Mouse (Mus musculus) liver, adult 2 months (tissue): ENCODE measurements around the gene Yars. TPM values are rescaled to one million over a fixed set of nuclear protein-coding genes. Genes with fewer than 3 reads are reported as not detected.

ENCODE experiments used
- DNase-seq: peaks from one replicate; pipeline ENCODE4 v3.0.0-alpha.2; 2011; ENCODE audit warnings: low read depth, low spot score; ENCODE audit errors: extremely low read depth
- H3K27ac ChIP-seq: fragments of 200-500 bp; replicated peaks from 2 replicates; pipeline ENCODE4 v1.5.1; 2012; ENCODE audit warnings: low read depth, mild to moderate bottlenecking, control low read depth, inconsistent platforms, low read length; ENCODE audit not compliant: insufficient read depth
- H3K27me3 ChIP-seq: fragments of 200-500 bp; 2 replicates; pipeline ENCODE4 v1.6.1; 2012; ENCODE audit warnings: mild to moderate bottlenecking, moderate library complexity, low read length, inconsistent platforms; ENCODE audit not compliant: control insufficient read depth, insufficient read depth
- H3K36me3 ChIP-seq: fragments of 200-500 bp; 2 replicates; pipeline ENCODE4 v1.6.1; 2012; ENCODE audit warnings: low read length, inconsistent platforms; ENCODE audit not compliant: control insufficient read depth, insufficient read depth
- H3K4me1 ChIP-seq: fragments of 200-500 bp; 2 replicates; pipeline ENCODE4 v1.6.1; 2011; ENCODE audit warnings: low read length; ENCODE audit not compliant: control insufficient read depth, insufficient read depth
- H3K4me3 ChIP-seq: fragments of 200-500 bp; 2 replicates; pipeline ENCODE4 v1.5.1; 2011; ENCODE audit warnings: low read depth, mild to moderate bottlenecking, control low read depth, low read length, moderate library complexity; ENCODE audit not compliant: insufficient read depth
- H3K79me2 ChIP-seq: fragments of 200-500 bp; 2 replicates; pipeline ENCODE4 v1.6.1; 2012; ENCODE audit warnings: inconsistent platforms, mild to moderate bottlenecking, low read length, moderate library complexity; ENCODE audit not compliant: control insufficient read depth, insufficient read depth
- H3K9ac ChIP-seq: fragments of 200-500 bp; 2 replicates; pipeline ENCODE4 v1.6.1; 2012; ENCODE audit warnings: low read depth, mild to moderate bottlenecking, control low read depth, inconsistent platforms, low read length
- CTCF ChIP-seq: fragments of 200-500 bp; IDR thresholded peaks from 2 replicates; pipeline ENCODE4 v1.5.1; 2011; ENCODE audit warnings: low read depth, low read length, control low read depth
- POLR2A ChIP-seq: fragments of 200-500 bp; IDR thresholded peaks from 2 replicates; pipeline ENCODE4 v1.6.1; 2011; ENCODE audit warnings: low read length, control low read depth; ENCODE audit not compliant: insufficient read depth; ENCODE audit errors: extremely low read depth
- WGBS: fragments of 180-500 bp; shearing (Covaris S2); methylation state at CpG from one replicate; pipeline ENCODE4 v1.1.7; 2018; 5-methylcytosine and 5-hydroxymethylcytosine counted together
- polyA plus RNA-seq: library from polyadenylated mRNA; depleted of rRNA; stranded (reverse); fragments of >200 nt; gene quantifications from 2 replicates; pipeline ENCODE4 v1.2.3, GENCODE M21; 2012
- total RNA-seq: library from RNA; depleted of rRNA; stranded (reverse); fragments of >200 nt; gene quantifications from 2 replicates; pipeline ENCODE4 v1.2.3, GENCODE M21; 2014

Gene Yars
- total and polyA plus RNA-seq, 2 experiments: 15.3 to 18.5 TPM

DNA sequence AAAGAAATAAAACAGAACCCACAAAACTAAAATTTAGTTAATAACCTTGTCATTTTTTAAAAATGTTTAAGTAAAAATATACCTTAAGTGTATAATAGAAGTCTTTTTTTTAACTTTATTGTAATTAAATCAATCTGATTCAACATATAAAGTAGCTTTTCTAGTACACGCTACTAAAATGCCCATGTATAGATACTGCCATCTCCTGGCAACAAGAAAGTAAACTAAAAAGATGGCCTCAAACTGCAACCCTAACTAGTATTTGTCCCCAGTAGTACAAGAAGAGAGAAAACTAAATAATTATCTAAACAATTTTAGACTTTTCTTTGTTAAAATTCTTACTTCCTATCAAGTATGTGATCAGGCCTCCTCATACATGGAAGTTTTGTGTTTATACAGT is 10.0 kb upstream of the Yars start:
- no peak for DNase-seq
- H3K4me1 ChIP-seq: no peaks in the 10 kb centered on the region; the same call in 1 of the 2 replicates
- H3K4me3 ChIP-seq: no peak overlapping the region
- TF ChIP-seq POLR2A: no peak
- no peak for TF ChIP-seq CTCF
- peaks cover 38% of the 10 kb centered on the region for H3K36me3 ChIP-seq
- H3K27ac ChIP-seq: no peak overlapping the region
- H3K9ac ChIP-seq: no peak overlapping the region
- H3K79me2 ChIP-seq: no peaks in the 10 kb centered on the region
- H3K27me3 ChIP-seq: no peaks in the 10 kb centered on the region
- WGBS: 76% methylated on average over 1 of the region's 1 CpGs

DNA sequence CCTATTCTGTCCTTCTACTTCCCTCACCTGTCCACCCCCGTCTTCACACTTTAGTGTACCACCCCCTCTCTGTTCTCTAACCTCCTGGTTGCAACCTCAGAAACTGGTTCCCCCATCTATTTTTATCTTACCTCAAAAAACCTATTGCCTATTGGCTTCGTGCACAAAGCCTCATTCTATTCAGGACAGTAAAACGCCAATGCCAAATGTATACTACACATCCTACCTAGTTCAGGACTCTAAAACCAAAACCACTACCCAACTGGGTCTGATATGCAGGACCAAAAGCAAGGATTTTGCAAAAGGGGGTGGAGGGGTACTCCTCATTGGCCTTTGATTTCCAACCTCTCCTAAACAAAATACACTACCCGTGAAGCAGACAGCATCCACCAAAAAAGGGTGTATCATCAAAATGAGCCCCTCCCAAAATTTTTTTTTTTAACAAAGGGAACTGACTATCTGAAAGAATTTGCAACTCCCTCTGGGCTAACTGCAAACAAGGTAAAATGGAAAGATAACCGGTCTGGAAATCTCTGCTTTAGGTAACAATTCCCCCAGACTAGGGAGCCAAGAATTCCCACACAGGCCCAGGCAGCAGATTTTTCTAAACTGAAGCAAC is 1.4 kb upstream of the Yars start:
- H3K27me3 ChIP-seq: no peaks in the 10 kb centered on the region
- H3K27ac ChIP-seq: no peak overlapping the region
- peaks cover 18% of the 10 kb centered on the region; the same call in 1 of the 2 replicates for H3K79me2 ChIP-seq
- no peaks in the 10 kb centered on the region for H3K36me3 ChIP-seq
- H3K9ac ChIP-seq: no peak overlapping the region
- WGBS: 62% methylated on average over 5 of the region's 5 CpGs
- no peak for DNase-seq
- TF ChIP-seq POLR2A (no peak), CTCF (no peak)
- peaks cover 9% of the 10 kb centered on the region; the same call in 1 of the 2 replicates for H3K4me1 ChIP-seq
- no peak overlapping the region for H3K4me3 ChIP-seq

DNA sequence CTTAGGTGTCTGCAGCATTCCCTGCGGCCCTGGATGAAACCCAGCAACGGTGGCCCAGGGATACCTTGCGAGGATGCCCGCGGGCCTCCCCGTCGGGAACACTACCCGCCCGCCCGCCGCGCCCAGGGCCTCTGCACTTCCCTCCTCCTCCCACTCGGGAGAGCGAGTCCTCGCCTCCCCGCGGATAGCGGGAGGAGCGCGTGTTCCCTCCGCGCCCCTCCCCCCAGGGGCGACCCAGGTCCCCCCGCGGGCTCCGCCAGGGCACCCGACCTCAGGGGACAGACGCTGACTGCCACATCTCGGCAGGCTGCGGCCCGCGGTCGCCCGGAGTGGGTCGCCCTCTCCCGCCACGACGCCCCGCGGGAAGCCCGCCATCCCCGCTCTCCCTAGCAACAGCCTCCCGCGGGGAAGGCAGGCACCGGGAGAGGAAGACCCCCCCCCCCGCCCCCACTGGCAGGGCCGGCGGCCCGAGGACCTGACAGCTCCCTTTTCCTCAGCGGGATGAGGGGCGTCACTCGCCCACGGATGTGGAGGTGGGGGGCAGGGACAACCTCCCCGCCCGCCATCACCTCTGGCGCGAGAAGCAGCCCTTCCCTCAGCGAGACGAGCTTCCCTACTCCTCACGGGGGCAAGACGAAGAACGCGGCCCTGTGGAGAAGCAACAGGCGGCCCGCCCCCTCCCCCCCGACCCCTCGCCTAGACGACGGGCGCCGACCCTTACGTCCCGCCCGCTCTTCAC is 588 bp upstream of the Yars start:
- DNase-seq: no peak
- Histone ChIP-seq H3K27ac (peak overlapping the region; percentile 50), H3K27me3 (no peaks in the 10 kb centered on the region), H3K4me3 (peak overlapping the region; percentile 96), H3K9ac (peak overlapping the region; percentile 88), H3K79me2 (peaks cover 21% of the 10 kb centered on the region; the same call in 1 of the 2 replicates), H3K4me1 (peaks cover 12% of the 10 kb centered on the region; the same call in 1 of the 2 replicates), H3K36me3 (no peaks in the 10 kb centered on the region)
- TF ChIP-seq CTCF (no peak), POLR2A (no peak)
- under 1% methylated on average over 59 of the region's 74 CpGs for WGBS

DNA sequence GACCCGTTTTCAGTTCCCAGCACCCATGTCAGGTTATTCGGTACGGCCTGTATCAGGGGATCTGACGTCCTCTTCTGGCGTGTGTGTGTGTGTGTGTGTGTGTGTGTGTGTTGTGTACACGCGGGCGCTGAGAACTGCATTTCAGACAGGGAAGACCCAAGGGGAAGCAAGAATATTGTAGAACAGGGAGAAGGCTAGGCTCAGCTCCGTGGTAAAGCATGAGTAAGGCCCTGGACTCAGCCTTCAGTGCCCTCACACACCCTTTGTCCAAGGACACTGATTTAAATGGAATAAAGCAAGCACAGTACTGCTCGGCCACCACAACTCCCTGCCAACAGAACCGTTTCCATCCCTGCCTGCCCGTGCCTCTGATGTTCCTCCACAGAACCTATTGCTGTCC is 978 bp downstream of the Yars start:
- Histone ChIP-seq H3K36me3 (no peaks in the 10 kb centered on the region; the same call in 1 of the 2 replicates), H3K4me3 (peak overlapping the region; percentile 82), H3K27ac (peak overlapping the region; percentile 86), H3K79me2 (peaks cover 24% of the 10 kb centered on the region; the same call in 1 of the 2 replicates), H3K9ac (peak overlapping the region; percentile 77), H3K27me3 (no peaks in the 10 kb centered on the region), H3K4me1 (peaks cover 17% of the 10 kb centered on the region; the same call in 1 of the 2 replicates)
- peak; percentile 52 for DNase-seq
- TF ChIP-seq CTCF: no peak
- TF ChIP-seq POLR2A: no peak
- under 1% methylated on average over 12 of the region's 12 CpGs for WGBS

GRCm38 (mm10) chr4:129191691-129192090 is 2.1 kb downstream of the Yars start:
- Histone ChIP-seq H3K4me3 (no peak overlapping the region), H3K9ac (0 out of 2 replicates have a peak overlapping the region, but pooled peaks have one; percentile 4), H3K79me2 (peaks cover 24% of the 10 kb centered on the region; the same call in 1 of the 2 replicates), H3K4me1 (peaks cover 17% of the 10 kb centered on the region; the same call in 1 of the 2 replicates), H3K27ac (no peak overlapping the region), H3K27me3 (no peaks in the 10 kb centered on the region), H3K36me3 (peaks cover 4% of the 10 kb centered on the region; the same call in 1 of the 2 replicates)
- DNase-seq: no peak
- WGBS: 47% methylated on average over 5 of the region's 5 CpGs
- TF ChIP-seq POLR2A (no peak), CTCF (no peak)

DNA sequence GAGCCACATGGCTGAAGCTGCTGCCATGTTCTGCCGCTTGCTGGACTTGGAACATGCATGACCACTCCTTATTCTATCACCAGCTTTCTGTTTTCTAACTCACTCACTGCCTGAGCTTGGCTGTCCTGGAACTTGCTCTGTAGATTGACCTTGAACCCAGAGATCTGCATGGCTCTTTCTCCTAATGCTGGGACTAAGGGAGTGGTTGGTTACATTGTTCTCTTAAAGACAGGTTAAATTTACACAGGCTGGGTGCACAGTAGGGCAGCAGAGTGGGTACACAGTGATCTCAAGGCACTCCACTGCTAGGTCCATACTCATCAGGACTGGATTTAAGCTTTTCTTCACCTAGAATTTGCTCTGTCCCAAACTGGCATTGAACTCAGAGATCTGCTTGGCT is 4.7 kb downstream of the Yars start:
- DNase-seq: peak; percentile 65
- Histone ChIP-seq H3K36me3 (peaks cover 14% of the 10 kb centered on the region), H3K79me2 (peaks cover 17% of the 10 kb centered on the region; the same call in 1 of the 2 replicates), H3K4me3 (no peak overlapping the region), H3K4me1 (peaks cover 17% of the 10 kb centered on the region; the same call in 1 of the 2 replicates), H3K27me3 (no peaks in the 10 kb centered on the region), H3K9ac (no peak overlapping the region), H3K27ac (no peak overlapping the region; the same call in 1 of the 2 replicates)
- TF ChIP-seq POLR2A (no peak), CTCF (no peak)
- WGBS: 26% methylated on average over 1 of the region's 1 CpGs
